8 mouse cellular contexts compared by ENCODE assay signal in genomic region chr17:29396821-29397242, GRCm38 (mm10). TPM values are rescaled to one million over a fixed set of nuclear protein-coding genes. Genes with fewer than 3 reads are reported as not detected.
DNase-seq lines count a peak whose midpoint lies in the region; ATAC-seq lines count a peak whose summit lies in the region.

No protein-coding gene starts in this region.

- H3K36me3 ChIP-seq in forebrain, embryonic 11.5 days (ENCODE audit: control insufficient read depth, insufficient read depth, low read length), result no peaks in the 10 kb centered on the region
- no peaks in the 10 kb centered on the region for H3K36me3 ChIP-seq in heart, embryonic 16.5 days (ENCODE audit: control insufficient read depth, insufficient read depth)
- H3K36me3 ChIP-seq in liver, embryonic 15.5 days (replicated peaks), result no peaks in the 10 kb centered on the region
- no peaks in the 10 kb centered on the region for H3K36me3 ChIP-seq in neural tube, embryonic 11.5 days (ENCODE audit: control insufficient read depth, insufficient read depth, low read length)
- no peaks in the 10 kb centered on the region for H3K36me3 ChIP-seq in stomach, embryonic 16.5 days (ENCODE audit: control insufficient read depth, insufficient read depth, low read length)

- peaks cover 12% of the 10 kb centered on the region for H3K4me1 ChIP-seq in forebrain, embryonic 11.5 days (replicated peaks; ENCODE audit: control insufficient read depth, insufficient read depth, low read length)
- H3K4me1 ChIP-seq in heart, embryonic 16.5 days (ENCODE audit: control insufficient read depth, insufficient read depth, low read length), result peaks cover 36% of the 10 kb centered on the region
- peaks cover 82% of the 10 kb centered on the region for H3K4me1 ChIP-seq in liver, embryonic 15.5 days (replicated peaks)
- peaks cover 20% of the 10 kb centered on the region for H3K4me1 ChIP-seq in neural tube, embryonic 11.5 days (ENCODE audit: control insufficient read depth, insufficient read depth, low read length)
- peaks cover 37% of the 10 kb centered on the region for H3K4me1 ChIP-seq in stomach, embryonic 16.5 days (ENCODE audit: control insufficient read depth, insufficient read depth, low read length)

- H3K9me3 ChIP-seq in forebrain, embryonic 11.5 days (ENCODE audit: control insufficient read depth, low read length), result no peaks in the 10 kb centered on the region
- no peaks in the 10 kb centered on the region for H3K9me3 ChIP-seq in heart, embryonic 16.5 days (replicated peaks; ENCODE audit: control insufficient read depth, low read length)
- no peaks in the 10 kb centered on the region for H3K9me3 ChIP-seq in liver, embryonic 15.5 days (replicated peaks)
- no peaks in the 10 kb centered on the region for H3K9me3 ChIP-seq in neural tube, embryonic 11.5 days (ENCODE audit: control insufficient read depth, low read length)
- H3K9me3 ChIP-seq in stomach, embryonic 16.5 days (replicated peaks; ENCODE audit: control insufficient read depth, low read length), result no peaks in the 10 kb centered on the region

- peak; percentile 65 for ATAC-seq in forebrain, embryonic 11.5 days (replicated peaks; ENCODE audit: low FRiP score)
- peak; percentile 64 for ATAC-seq in heart, embryonic 16.5 days (replicated peaks; ENCODE audit: extremely low read depth, insufficient read depth, low FRiP score)
- peak; percentile 56 for ATAC-seq in liver, embryonic 15.5 days (ENCODE audit: insufficient read depth)
- peak; percentile 70 for ATAC-seq in neural tube, embryonic 11.5 days (ENCODE audit: insufficient read depth, low FRiP score, low TSS enrichment)
- ATAC-seq in stomach, embryonic 16.5 days (ENCODE audit: insufficient read depth, low FRiP score), result peak; percentile 58

- peak; percentile 71 to 74 for DNase-seq in CD8-positive naive resting alpha-beta T cell, adult 2 months (ENCODE audit: low read depth in 2 of 2, low spot score in 2 of 2)
- DNase-seq in c-Kit-positive CD71-positive TER-119-negative erythroid progenitor cells, embryonic 14.5 days (ENCODE audit: low read depth), result peak; percentile 85
- DNase-seq in forebrain, embryonic 11.5 days (ENCODE audit: low spot score), result peak; percentile 91
- DNase-seq in kidney, postnatal 25 days, result peak; percentile 77 to 86
- peak; percentile 87 for DNase-seq in neural tube, embryonic 11.5 days (ENCODE audit: low spot score)

- H3K27me3 ChIP-seq in forebrain, embryonic 11.5 days (ENCODE audit: control insufficient read depth, insufficient read depth, low read length), result no peaks in the 10 kb centered on the region; the same call in 1 of the 2 replicates
- no peaks in the 10 kb centered on the region for H3K27me3 ChIP-seq in heart, embryonic 16.5 days (ENCODE audit: control insufficient read depth, insufficient read depth, low read length)
- peaks cover 11% of the 10 kb centered on the region for H3K27me3 ChIP-seq in liver, embryonic 15.5 days
- H3K27me3 ChIP-seq in neural tube, embryonic 11.5 days (ENCODE audit: control insufficient read depth, insufficient read depth, low read length), result no peaks in the 10 kb centered on the region
- H3K27me3 ChIP-seq in stomach, embryonic 16.5 days (ENCODE audit: control insufficient read depth, insufficient read depth, low read length), result no peaks in the 10 kb centered on the region

- no peak overlapping the region for H3K4me2 ChIP-seq in forebrain, embryonic 11.5 days (ENCODE audit: low read depth, low read length, severe bottlenecking)
- peak overlapping the region; percentile 4; the same call in 1 of the 2 replicates for H3K4me2 ChIP-seq in heart, embryonic 16.5 days (ENCODE audit: low read depth, low read length)
- H3K4me2 ChIP-seq in liver, embryonic 15.5 days, result peak overlapping the region; percentile 72
- H3K4me2 ChIP-seq in neural tube, embryonic 11.5 days (ENCODE audit: low read depth), result peak overlapping the region; percentile 19; the same call in 1 of the 2 replicates
- H3K4me2 ChIP-seq in stomach, embryonic 16.5 days (ENCODE audit: low read depth, low read length), result 0 out of 2 replicates have a peak overlapping the region, but pooled peaks have one; percentile 16

- H3K4me3 ChIP-seq in forebrain, embryonic 11.5 days (ENCODE audit: low read depth, low read length), result no peak overlapping the region
- no peak overlapping the region for H3K4me3 ChIP-seq in heart, embryonic 16.5 days (ENCODE audit: low read length)
- peak overlapping the region; percentile 7; the same call in 1 of the 2 replicates for H3K4me3 ChIP-seq in liver, embryonic 15.5 days (replicated peaks)
- H3K4me3 ChIP-seq in neural tube, embryonic 11.5 days (ENCODE audit: low read depth, low read length), result no peak overlapping the region
- H3K4me3 ChIP-seq in stomach, embryonic 16.5 days (replicated peaks; ENCODE audit: low read length), result no peak overlapping the region

- no peak overlapping the region for H3K27ac ChIP-seq in forebrain, embryonic 11.5 days (ENCODE audit: low read depth, low read length)
- H3K27ac ChIP-seq in heart, embryonic 16.5 days (ENCODE audit: low read length), result peak overlapping the region; percentile 57; the same call in 1 of the 2 replicates
- peak overlapping the region; percentile 76 for H3K27ac ChIP-seq in liver, embryonic 15.5 days (replicated peaks)
- 0 out of 2 replicates have a peak overlapping the region, but pooled peaks have one; percentile 44 for H3K27ac ChIP-seq in neural tube, embryonic 11.5 days (ENCODE audit: low read depth, low read length)
- H3K27ac ChIP-seq in stomach, embryonic 16.5 days (ENCODE audit: low read length), result 0 out of 2 replicates have a peak overlapping the region, but pooled peaks have one; percentile 7

- 17% methylated on average over 6 of the region's 6 CpGs for WGBS in forebrain, embryonic 11.5 days
- WGBS in heart, embryonic 16.5 days, result 16% methylated on average over 6 of the region's 6 CpGs
- WGBS in liver, embryonic 15.5 days (ENCODE audit: insufficient replicate concordance), result 13% methylated on average over 6 of the region's 6 CpGs
- WGBS in neural tube, embryonic 11.5 days, result 22% methylated on average over 6 of the region's 6 CpGs
- WGBS in stomach, embryonic 16.5 days, result 16% methylated on average over 6 of the region's 6 CpGs

- peak overlapping the region; percentile 9; the same call in 1 of the 2 replicates for H3K9ac ChIP-seq in forebrain, embryonic 11.5 days (ENCODE audit: low read length)
- 0 out of 2 replicates have a peak overlapping the region, but pooled peaks have one; percentile 28 for H3K9ac ChIP-seq in heart, embryonic 16.5 days (ENCODE audit: low read length)
- peak overlapping the region; percentile 49 for H3K9ac ChIP-seq in liver, embryonic 15.5 days
- H3K9ac ChIP-seq in neural tube, embryonic 11.5 days (ENCODE audit: low read length), result peak overlapping the region; percentile 14; the same call in 1 of the 2 replicates
- peak overlapping the region; percentile 34; the same call in 1 of the 2 replicates for H3K9ac ChIP-seq in stomach, embryonic 16.5 days (ENCODE audit: low read length)

RNA-seq across cellular contexts. Expression of gene Fgd2, which starts 36.1 kb away (rescaled TPM):
- 2.4 TPM in 2 replicates for polyA plus RNA-seq in forebrain, embryonic 11.5 days (2014; fragmentation: Nextera tagmentation; extraction: Ambion mirVana)
- 4.8 and 4.9 TPM in 2 replicates for polyA plus RNA-seq in heart, embryonic 16.5 days (2015; fragmentation: Nextera tagmentation; extraction: Ambion mirVana)
- polyA plus RNA-seq in liver, embryonic 15.5 days (2015; fragmentation: Nextera tagmentation; extraction: Ambion mirVana), result 6.5 and 8.4 TPM in 2 replicates
- 2.8 and 3.5 TPM in 2 replicates for polyA plus RNA-seq in neural tube, embryonic 11.5 days (2014; fragmentation: Nextera tagmentation; extraction: Ambion mirVana)
- 12.1 and 13.1 TPM in 2 replicates for polyA plus RNA-seq in stomach, embryonic 16.5 days (2015; fragmentation: Nextera tagmentation; extraction: Ambion mirVana)

RNA-seq across cellular contexts. Expression of gene Mtch1, which starts 49.1 kb away (rescaled TPM):
- 332 and 420 TPM in 2 replicates for polyA plus RNA-seq in forebrain, embryonic 11.5 days (2014; fragmentation: Nextera tagmentation; extraction: Ambion mirVana)
- 220 and 273 TPM in 2 replicates for polyA plus RNA-seq in heart, embryonic 16.5 days (2015; fragmentation: Nextera tagmentation; extraction: Ambion mirVana)
- polyA plus RNA-seq in liver, embryonic 15.5 days (2015; fragmentation: Nextera tagmentation; extraction: Ambion mirVana), result 59.4 and 74.4 TPM in 2 replicates
- polyA plus RNA-seq in neural tube, embryonic 11.5 days (2014; fragmentation: Nextera tagmentation; extraction: Ambion mirVana), result 402 and 441 TPM in 2 replicates
- polyA plus RNA-seq in stomach, embryonic 16.5 days (2015; fragmentation: Nextera tagmentation; extraction: Ambion mirVana), result 91.7 and 102 TPM in 2 replicates
